Mouse (Mus musculus): ENCODE measurements around the gene Hells.

- no peak for TF ChIP-seq POLR2A (IDR thresholded peaks at IDR 0.05; ENCODE audit: insufficient read depth, low read length)
- no peak for TF ChIP-seq CTCF (IDR thresholded peaks at IDR 0.05; ENCODE audit: low read depth, low read length)
- no peak for TF ChIP-seq EP300 (IDR thresholded peaks at IDR 0.05; ENCODE audit: insufficient read depth, low read depth, low read length)
These were observed 395 bp upstream of the Hells start for GRCm38 (mm10) chr19:38930252-38930787.
